Mouse (Mus musculus) cerebellum, adult 2 months (tissue): ENCODE results near the gene Zfp36l2. TPM values are rescaled to one million over a fixed set of nuclear protein-coding genes. Genes with fewer than 3 reads are reported as not detected.
"Not testable (repeated sequence)": the region's sequence is repeated elsewhere in the genome, so short reads cannot be mapped to it uniquely, and the experiment has no call there.

Experiments
- DNase-seq, 2 experiments: peaks; one replicate each; pipeline ENCODE4 v3.0.0; 2021
- H3K27ac ChIP-seq: fragments of 200-500 bp; 2 replicates; pipeline ENCODE4 v1.5.1; 2012; ENCODE audit warnings: low read length, control low read depth, inconsistent platforms; ENCODE audit not compliant: insufficient read depth
- H3K27me3 ChIP-seq: fragments of 200-500 bp; 2 replicates; pipeline ENCODE4 v1.6.1; 2012; ENCODE audit warnings: inconsistent platforms, mild to moderate bottlenecking, low read length, moderate library complexity; ENCODE audit not compliant: control insufficient read depth, insufficient read depth
- H3K4me1 ChIP-seq: fragments of 200-500 bp; 2 replicates; pipeline ENCODE4 v1.6.1; 2011; ENCODE audit warnings: low read length; ENCODE audit not compliant: control insufficient read depth, insufficient read depth
- H3K4me3 ChIP-seq: fragments of 200-500 bp; replicated peaks from 2 replicates; pipeline ENCODE3; 2011; ENCODE audit warnings: mild to moderate bottlenecking, low read depth, low read length, control low read depth; ENCODE audit not compliant: insufficient read depth
- CTCF ChIP-seq: fragments of 200-500 bp; IDR thresholded peaks from 2 replicates; pipeline ENCODE4 v1.5.1; 2011; ENCODE audit warnings: low read depth, mild to moderate bottlenecking, control low read depth, low read length, moderate library complexity, borderline replicate concordance; ENCODE audit not compliant: insufficient read depth
- POLR2A ChIP-seq: fragments of 200-500 bp; IDR thresholded peaks from 2 replicates; pipeline ENCODE4 v1.6.1; 2011; ENCODE audit warnings: low read length, control low read depth, borderline replicate concordance; ENCODE audit not compliant: insufficient read depth
- WGBS: fragments of 180-500 bp; shearing (Covaris S2); methylation state at CpG from one replicate; pipeline ENCODE4 v1.1.7; 2018; 5-methylcytosine and 5-hydroxymethylcytosine counted together
- polyA plus RNA-seq: library from polyadenylated mRNA; depleted of rRNA; stranded (reverse); fragments of >200 nt; gene quantifications from 2 replicates; pipeline ENCODE4 v1.2.3, GENCODE M21; 2012

Gene Zfp36l2
- polyA plus RNA-seq, 1 experiment, result 15.9 TPM

- Histone ChIP-seq H3K27ac (no peak overlapping the region), H3K4me3 (no peak overlapping the region), H3K27me3 (no peaks in the 10 kb centered on the region), H3K4me1 (no peaks in the 10 kb centered on the region)
- 63% methylated on average over 5 of the region's 5 CpGs for WGBS
- DNase-seq, result no peak
- TF ChIP-seq CTCF (no peak), POLR2A (no peak)
These were observed 38.5 kb upstream of the Zfp36l2 start for GRCm38 (mm10) chr17:84226231-84226630.

- DNase-seq, result no peak
- no peak for TF ChIP-seq CTCF
- no peak for TF ChIP-seq POLR2A
- WGBS, result 78% methylated on average over 15 of the region's 15 CpGs
- no peaks in the 10 kb centered on the region for H3K27me3 ChIP-seq
- H3K27ac ChIP-seq, result no peak overlapping the region
- no peaks in the 10 kb centered on the region for H3K4me1 ChIP-seq
- no peak overlapping the region for H3K4me3 ChIP-seq
These were observed 36.6 kb upstream of the Zfp36l2 start for GRCm38 (mm10) chr17:84224217-84224887.

- DNase-seq, H3K4me3 ChIP-seq, H3K27ac ChIP-seq, H3K4me1 ChIP-seq, H3K27me3 ChIP-seq: not testable (repeated sequence)
- 100% methylated on average over 2 of the region's 2 CpGs for whole genome bisulfite sequencing
These were observed 31.1 kb upstream of the Zfp36l2 start for GRCm38 (mm10) chr17:84218841-84219240.

- no peak overlapping the region for H3K27ac ChIP-seq
- no peak for DNase-seq
- H3K4me3 ChIP-seq, result no peak overlapping the region
- H3K4me1 ChIP-seq, result no peaks in the 10 kb centered on the region
- H3K27me3 ChIP-seq, result no peaks in the 10 kb centered on the region
- WGBS, result 69% methylated on average over 3 of the region's 3 CpGs
- no peak for TF ChIP-seq POLR2A
- TF ChIP-seq CTCF, result no peak
These were observed 29.9 kb upstream of the Zfp36l2 start for GRCm38 (mm10) chr17:84217696-84218095.

GRCm38 (mm10) chr17:84215264-84215960 lies 27.7 kb upstream of the Zfp36l2 start:
- peak in 1 of 2 experiments; percentile 18 for DNase-seq
- no peaks in the 10 kb centered on the region for H3K27me3 ChIP-seq
- TF ChIP-seq CTCF (no peak), POLR2A (no peak)
- no peaks in the 10 kb centered on the region for H3K4me1 ChIP-seq
- H3K4me3 ChIP-seq, result no peak overlapping the region
- no peak overlapping the region for H3K27ac ChIP-seq
- WGBS, result 46% methylated on average over 6 of the region's 6 CpGs

GRCm38 (mm10) chr17:84213464-84213863 lies 25.7 kb upstream of the Zfp36l2 start:
- TF ChIP-seq POLR2A (no peak), CTCF (no peak)
- Histone ChIP-seq H3K27me3 (no peaks in the 10 kb centered on the region), H3K4me3 (no peak overlapping the region), H3K27ac (no peak overlapping the region), H3K4me1 (no peaks in the 10 kb centered on the region)
- WGBS, result 97% methylated on average over 3 of the region's 3 CpGs
- no peak for DNase-seq

- no peak overlapping the region for H3K4me3 ChIP-seq
- no peaks in the 10 kb centered on the region for H3K27me3 ChIP-seq
- WGBS, result 95% methylated on average over 3 of the region's 3 CpGs
- H3K27ac ChIP-seq, result no peak overlapping the region
- no peak for DNase-seq
- H3K4me1 ChIP-seq, result no peaks in the 10 kb centered on the region
- no peak for TF ChIP-seq POLR2A
- TF ChIP-seq CTCF, result no peak
These were observed 19.9 kb upstream of the Zfp36l2 start for GRCm38 (mm10) chr17:84207611-84208010.

- no peaks in the 10 kb centered on the region for H3K27me3 ChIP-seq
- DNase-seq, result no peak
- H3K4me1 ChIP-seq, result no peaks in the 10 kb centered on the region
- H3K27ac ChIP-seq, result no peak overlapping the region
- TF ChIP-seq CTCF (no peak), POLR2A (no peak)
- H3K4me3 ChIP-seq, result no peak overlapping the region
- 94% methylated on average over 3 of the region's 3 CpGs for WGBS
These were observed 18.5 kb upstream of the Zfp36l2 start for GRCm38 (mm10) chr17:84206239-84206638.
